Mouse (Mus musculus) embryonic facial prominence, embryonic 12.5 days (tissue): ENCODE measurements at regions not wholly inside any gene's neighbourhood (a gene's known extent, or its start where the extent isn't known, plus 50 kb on each side); places are given as distances from the start of the nearest gene placed in this dataset.

Source experiments
- ATAC-seq: fragments of 200-750 bp; cut with Nextera tagmentation; 2 replicates; pipeline ENCODE4 v1.8.0; 2017; ENCODE audit not compliant: insufficient number of reproducible peaks, insufficient read depth, low FRiP score, low TSS enrichment
- H3K27ac ChIP-seq: fragments of 300-500 bp; sonication (generic); 2 replicates; pipeline ENCODE4 v1.5.1; 2016; ENCODE audit warnings: mild to moderate bottlenecking
- H3K27me3 ChIP-seq: fragments of 300-500 bp; sonication (generic); 2 replicates; pipeline ENCODE4 v1.6.1; 2016; ENCODE audit warnings: mild to moderate bottlenecking, moderate library complexity
- H3K36me3 ChIP-seq: fragments of 300-500 bp; sonication (generic); 2 replicates; pipeline ENCODE4 v1.6.1; 2016; ENCODE audit warnings: mild to moderate bottlenecking
- H3K4me1 ChIP-seq: fragments of 300-500 bp; sonication (generic); 2 replicates; pipeline ENCODE4 v1.6.1; 2016
- H3K4me2 ChIP-seq: fragments of 300-500 bp; sonication (generic); replicated peaks from 2 replicates; pipeline ENCODE4 v1.6.1; 2016; ENCODE audit warnings: mild to moderate bottlenecking, moderate library complexity
- H3K4me3 ChIP-seq: fragments of 300-500 bp; sonication (generic); 2 replicates; pipeline ENCODE4 v1.5.1; 2016; ENCODE audit warnings: mild to moderate bottlenecking
- H3K9ac ChIP-seq: fragments of 300-500 bp; sonication (generic); 2 replicates; pipeline ENCODE4 v1.6.1; 2016; ENCODE audit warnings: mild to moderate bottlenecking, moderate library complexity
- H3K9me3 ChIP-seq: fragments of 300-500 bp; sonication (generic); 2 replicates; pipeline ENCODE4 v1.6.1; 2016; ENCODE audit warnings: mild to moderate bottlenecking, moderate library complexity
- WGBS: fragments of 180-500 bp; shearing (Covaris S2); methylation state at CpG from one replicate; pipeline ENCODE4 v1.1.7; 2016; 5-methylcytosine and 5-hydroxymethylcytosine counted together

DNA sequence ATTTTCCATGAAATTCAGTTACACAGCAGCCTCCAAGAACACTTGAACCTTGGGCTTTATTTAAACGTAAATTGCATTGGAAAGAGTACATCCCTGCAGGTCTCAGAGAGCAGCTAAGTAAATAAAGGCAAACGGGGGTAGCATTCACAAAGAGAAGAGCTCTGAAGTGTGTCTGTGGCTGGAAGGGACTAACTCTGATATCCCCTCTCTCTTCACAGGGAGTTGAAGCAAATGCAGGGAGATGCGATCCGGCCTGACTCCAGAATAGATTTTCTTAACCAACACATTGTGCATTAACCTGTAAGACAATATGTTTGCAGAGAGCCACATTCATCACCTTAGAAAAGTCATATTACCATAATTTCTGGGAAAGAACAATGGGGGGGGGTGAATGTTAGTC lies 199.7 kb upstream of the Nxpe4 start:
- no peak overlapping the region for H3K4me2 ChIP-seq
- H3K36me3 ChIP-seq: no peaks in the 10 kb centered on the region
- no peaks in the 10 kb centered on the region for H3K9me3 ChIP-seq
- no peak for ATAC-seq
- H3K9ac ChIP-seq: no peak overlapping the region
- 39% methylated on average over 4 of the region's 4 CpGs for WGBS
- H3K4me3 ChIP-seq: no peak overlapping the region
- no peak overlapping the region for H3K27ac ChIP-seq
- H3K27me3 ChIP-seq: no peaks in the 10 kb centered on the region
- H3K4me1 ChIP-seq: peaks cover 26% of the 10 kb centered on the region

DNA sequence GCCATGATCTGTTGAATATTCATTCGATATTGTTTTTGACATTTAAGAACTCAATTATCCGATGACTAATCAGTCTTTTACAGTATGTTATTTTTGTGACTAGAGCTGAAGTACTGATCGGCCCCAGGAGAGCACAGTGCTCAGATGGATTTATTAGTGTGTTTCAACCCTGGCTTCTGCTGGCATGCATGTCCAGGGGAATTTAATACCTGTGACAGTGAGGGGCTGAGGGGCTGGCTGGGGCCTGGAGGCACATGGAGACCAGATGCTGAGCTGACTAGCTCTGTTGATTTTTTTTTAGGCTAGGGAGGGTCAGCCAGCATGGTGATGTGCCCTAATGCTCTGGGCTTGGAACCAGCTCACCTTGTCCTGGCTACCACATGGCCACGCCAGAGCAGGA lies 199.2 kb upstream of the Nxpe4 start:
- no peak for ATAC-seq
- no peak overlapping the region for H3K27ac ChIP-seq
- H3K4me1 ChIP-seq: peaks cover 26% of the 10 kb centered on the region
- H3K4me2 ChIP-seq: no peak overlapping the region
- no peaks in the 10 kb centered on the region for H3K36me3 ChIP-seq
- 33% methylated on average over 4 of the region's 4 CpGs for WGBS
- no peaks in the 10 kb centered on the region for H3K27me3 ChIP-seq
- no peak overlapping the region for H3K9ac ChIP-seq
- no peaks in the 10 kb centered on the region for H3K9me3 ChIP-seq
- H3K4me3 ChIP-seq: no peak overlapping the region

DNA sequence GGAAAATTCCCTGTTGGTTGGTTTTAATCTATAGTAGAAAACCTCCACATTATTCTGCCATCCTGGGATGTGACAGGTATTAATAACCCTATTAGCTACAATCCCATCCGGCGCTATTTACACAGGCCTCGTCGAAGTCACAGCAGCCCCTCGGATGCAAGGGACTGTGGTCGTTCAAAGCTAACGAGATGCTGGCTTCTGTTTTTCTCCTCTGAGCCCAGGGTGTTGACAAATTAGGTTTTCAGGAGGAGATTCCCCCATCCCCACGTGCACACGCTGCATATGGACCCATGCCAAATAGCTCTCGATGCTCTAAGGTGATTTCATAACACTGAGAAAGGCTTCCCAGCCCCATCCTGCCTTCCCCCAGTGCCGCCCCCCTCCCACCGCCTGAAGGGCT lies 188.7 kb upstream of the Nxpe4 start:
- ATAC-seq: no peak
- H3K9ac ChIP-seq: no peak overlapping the region
- WGBS: 73% methylated on average over 12 of the region's 12 CpGs

DNA sequence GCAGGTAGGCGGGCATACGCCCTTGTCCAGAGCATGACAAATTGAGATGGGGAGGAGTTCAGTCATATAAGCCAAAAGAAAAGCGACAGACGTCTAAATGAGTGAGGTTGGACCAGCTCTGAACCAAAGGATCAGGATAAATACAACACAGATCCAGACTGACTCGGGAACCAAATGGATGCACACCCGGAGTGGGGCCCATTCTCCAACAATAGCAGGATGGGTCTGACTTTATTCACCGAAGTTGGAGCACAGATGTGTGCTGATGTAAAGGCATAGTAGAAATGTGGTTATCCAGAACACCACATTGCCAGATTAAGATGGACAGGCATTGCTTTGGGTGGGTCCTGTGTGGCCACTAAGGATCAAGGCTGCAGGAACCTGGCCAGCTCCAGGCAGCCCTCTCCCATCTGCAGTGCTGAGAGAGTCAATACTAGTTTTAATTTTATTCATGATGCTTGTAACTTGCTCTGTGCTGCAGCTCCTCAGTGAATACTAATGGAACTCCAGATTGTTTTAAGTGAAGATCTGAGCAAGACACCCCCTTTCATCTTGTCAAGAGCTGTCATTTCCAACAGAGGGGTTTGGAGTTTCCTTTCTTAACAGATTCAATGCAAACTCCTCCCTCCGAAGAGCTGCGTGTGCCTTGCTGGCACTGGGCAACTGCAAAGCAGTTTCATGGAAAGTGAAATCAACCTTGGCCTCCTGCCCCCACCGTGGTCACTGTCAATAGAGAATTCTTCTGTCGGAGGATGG lies 176.3 kb upstream of the Nxpe4 start:
- H3K4me3 ChIP-seq: no peak overlapping the region
- no peaks in the 10 kb centered on the region for H3K27me3 ChIP-seq
- H3K9me3 ChIP-seq: no peaks in the 10 kb centered on the region
- no peaks in the 10 kb centered on the region for H3K36me3 ChIP-seq
- ATAC-seq: no peak
- no peak overlapping the region for H3K4me2 ChIP-seq
- H3K9ac ChIP-seq: no peak overlapping the region
- 75% methylated on average over 11 of the region's 11 CpGs for WGBS
- no peak overlapping the region for H3K27ac ChIP-seq
- no peaks in the 10 kb centered on the region for H3K4me1 ChIP-seq

More for the DNA sequence above, 188.7 kb upstream of the Nxpe4 start:
- H3K4me3 ChIP-seq: no peak overlapping the region
- no peaks in the 10 kb centered on the region for H3K36me3 ChIP-seq
- H3K4me2 ChIP-seq: no peak overlapping the region
- H3K27me3 ChIP-seq: no peaks in the 10 kb centered on the region
- no peaks in the 10 kb centered on the region for H3K9me3 ChIP-seq
- no peaks in the 10 kb centered on the region for H3K4me1 ChIP-seq
- no peak overlapping the region for H3K27ac ChIP-seq

DNA sequence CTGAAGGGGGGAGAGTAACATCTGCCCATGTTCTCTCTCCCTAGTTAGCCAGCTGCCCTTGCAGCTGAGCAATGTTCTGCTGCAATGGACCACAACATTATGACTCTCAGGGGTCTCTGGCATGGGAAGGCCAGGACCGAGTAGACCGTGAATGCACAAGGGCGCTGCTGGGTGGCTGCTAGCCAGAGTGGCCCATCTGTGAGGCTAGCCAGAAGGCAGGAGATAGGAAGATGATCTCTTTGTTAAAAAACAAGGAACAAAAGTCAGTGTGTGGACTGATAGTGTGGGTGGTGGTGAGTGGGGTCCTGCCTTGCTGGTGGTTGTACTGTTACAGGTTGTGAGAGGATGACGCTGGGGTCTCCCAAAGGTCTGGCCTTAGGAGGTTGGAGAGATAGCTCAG lies 174.6 kb upstream of the Nxpe4 start:
- no peaks in the 10 kb centered on the region for H3K36me3 ChIP-seq
- no peak overlapping the region for H3K4me2 ChIP-seq
- no peak overlapping the region for H3K4me3 ChIP-seq
- no peaks in the 10 kb centered on the region for H3K27me3 ChIP-seq
- H3K9me3 ChIP-seq: no peaks in the 10 kb centered on the region
- H3K9ac ChIP-seq: no peak overlapping the region
- no peak for ATAC-seq
- no peaks in the 10 kb centered on the region for H3K4me1 ChIP-seq
- WGBS: 91% methylated on average over 4 of the region's 4 CpGs
- H3K27ac ChIP-seq: no peak overlapping the region

DNA sequence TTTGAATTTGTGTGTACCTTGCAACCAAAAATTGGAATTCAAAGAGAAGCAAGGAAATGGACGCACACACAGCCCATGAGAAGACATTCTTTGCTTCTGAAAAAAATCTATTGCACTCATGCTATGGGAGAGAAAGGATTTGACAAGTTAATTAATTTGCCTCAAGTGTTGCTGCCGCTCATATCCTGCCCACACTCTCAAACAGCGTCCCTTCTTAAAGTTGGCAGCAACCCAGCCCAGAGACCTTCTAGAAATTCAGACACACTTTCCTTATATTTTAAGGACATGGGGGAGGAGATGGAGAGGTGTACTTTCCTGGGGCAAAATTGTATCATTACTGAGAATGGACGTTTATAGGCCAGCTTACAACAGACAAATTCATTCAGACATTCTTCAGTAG lies 167.2 kb upstream of the Nxpe4 start:
- no peak overlapping the region for H3K27ac ChIP-seq
- H3K9ac ChIP-seq: no peak overlapping the region
- H3K27me3 ChIP-seq: no peaks in the 10 kb centered on the region
- no peak for ATAC-seq
- 70% methylated on average over 4 of the region's 4 CpGs for WGBS
- H3K4me3 ChIP-seq: no peak overlapping the region
- no peak overlapping the region for H3K4me2 ChIP-seq
- H3K9me3 ChIP-seq: no peaks in the 10 kb centered on the region
- no peaks in the 10 kb centered on the region for H3K36me3 ChIP-seq
- H3K4me1 ChIP-seq: no peaks in the 10 kb centered on the region

DNA sequence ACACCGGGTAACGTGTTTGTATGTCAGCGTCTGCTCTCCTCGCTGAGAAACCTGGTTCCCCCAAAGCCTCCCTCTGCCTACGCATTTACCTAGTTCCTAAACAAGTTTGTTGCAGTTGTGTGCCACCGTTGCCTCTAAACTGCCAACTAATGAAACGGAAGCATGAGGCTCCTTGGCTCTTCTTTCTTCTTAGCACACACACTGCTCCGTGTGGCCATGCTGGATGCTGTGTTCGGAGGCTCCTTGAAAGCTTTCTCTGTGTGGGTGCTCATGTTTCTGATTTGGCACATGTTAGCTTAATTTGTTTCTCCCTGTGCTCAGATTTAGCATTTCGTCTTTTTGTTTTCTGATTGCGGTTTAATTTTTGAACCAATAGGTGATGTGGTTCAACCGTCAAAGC lies 162.2 kb upstream of the Nxpe4 start:
- Histone ChIP-seq H3K36me3 (no peaks in the 10 kb centered on the region), H3K4me1 (0 out of 2 replicates have a peak, but pooled peaks cover 2% of the 10 kb centered on the region), H3K4me3 (no peak overlapping the region), H3K9me3 (no peaks in the 10 kb centered on the region), H3K9ac (no peak overlapping the region), H3K27ac (no peak overlapping the region), H3K27me3 (no peaks in the 10 kb centered on the region), H3K4me2 (no peak overlapping the region)
- ATAC-seq: no peak
- WGBS: 80% methylated on average over 12 of the region's 12 CpGs

DNA sequence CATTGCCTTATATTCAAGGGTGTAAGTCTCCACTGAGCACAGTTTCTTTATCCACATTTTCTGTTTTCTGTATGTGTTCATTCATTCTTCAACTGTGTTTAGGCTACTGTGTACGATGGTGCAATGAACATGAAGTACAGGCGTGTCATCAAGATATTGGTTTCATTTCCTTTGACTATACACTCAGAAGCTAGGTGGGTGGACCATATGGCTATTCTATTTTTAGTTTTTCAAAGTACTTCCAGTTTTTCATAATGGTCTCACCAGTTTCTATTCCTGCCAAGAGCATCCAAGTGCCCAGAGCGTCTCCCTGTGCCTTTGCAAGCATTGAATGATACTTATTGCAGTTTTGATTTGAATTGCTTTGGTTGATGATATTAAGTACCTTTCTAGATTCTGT lies 132.8 kb upstream of the Nxpe4 start:
- H3K4me2 ChIP-seq: no peak overlapping the region
- no peak overlapping the region for H3K27ac ChIP-seq
- no peak overlapping the region for H3K9ac ChIP-seq
- no peaks in the 10 kb centered on the region for H3K27me3 ChIP-seq
- no peak overlapping the region for H3K4me3 ChIP-seq
- WGBS: 87% methylated on average over 3 of the region's 3 CpGs
- no peak for ATAC-seq
- H3K9me3 ChIP-seq: no peaks in the 10 kb centered on the region
- H3K36me3 ChIP-seq: no peaks in the 10 kb centered on the region
- H3K4me1 ChIP-seq: no peaks in the 10 kb centered on the region

DNA sequence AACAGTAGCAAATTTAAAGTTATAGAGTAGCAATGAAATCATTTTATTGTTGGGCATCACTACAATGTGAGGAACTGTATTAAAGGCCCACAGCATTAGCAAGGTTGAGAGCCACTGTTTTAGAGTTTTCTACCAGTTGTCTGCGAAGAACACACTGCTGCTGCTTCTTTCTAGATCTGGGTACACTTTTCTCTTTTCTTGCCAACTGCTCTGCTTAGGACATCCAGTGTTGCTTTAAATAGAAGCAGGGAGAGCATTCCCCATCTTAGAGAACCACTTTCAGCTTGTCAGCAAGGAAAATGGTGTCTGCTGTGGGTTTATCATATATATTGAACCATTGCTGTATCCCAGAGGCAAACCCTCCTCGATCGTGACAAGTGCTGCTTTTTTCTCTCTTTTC lies 131.0 kb upstream of the Nxpe4 start:
- WGBS: 85% methylated on average over 3 of the region's 3 CpGs
- ATAC-seq: no peak

DNA sequence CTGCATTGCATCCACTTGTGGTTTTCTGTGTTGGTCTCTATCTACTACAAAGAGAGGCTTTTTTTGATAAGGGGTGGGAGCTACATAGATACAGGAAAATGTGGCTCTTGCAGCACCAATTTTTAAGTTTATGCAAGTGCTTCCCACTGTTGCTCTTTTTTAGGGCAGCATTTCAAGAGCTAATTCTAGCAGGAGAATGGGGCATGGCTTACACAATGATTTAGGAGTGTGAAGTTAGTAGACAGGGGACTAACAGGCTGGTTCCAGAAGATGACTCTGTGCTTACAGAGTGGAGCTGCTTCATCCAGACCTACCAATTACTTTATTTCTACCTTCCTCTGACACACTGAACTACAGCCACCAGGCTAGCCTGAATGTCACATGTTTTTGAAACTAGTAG lies 125.9 kb upstream of the Nxpe4 start:
- Histone ChIP-seq H3K9ac (no peak overlapping the region), H3K27me3 (no peaks in the 10 kb centered on the region), H3K36me3 (no peaks in the 10 kb centered on the region), H3K4me2 (no peak overlapping the region), H3K27ac (no peak overlapping the region), H3K9me3 (no peaks in the 10 kb centered on the region), H3K4me1 (no peaks in the 10 kb centered on the region), H3K4me3 (no peak overlapping the region)
- no peak for ATAC-seq

More for the DNA sequence above, 131.0 kb upstream of the Nxpe4 start:
- no peaks in the 10 kb centered on the region for H3K36me3 ChIP-seq
- no peak overlapping the region for H3K27ac ChIP-seq
- no peaks in the 10 kb centered on the region for H3K27me3 ChIP-seq
- no peak overlapping the region for H3K9ac ChIP-seq
- H3K4me1 ChIP-seq: no peaks in the 10 kb centered on the region
- no peak overlapping the region for H3K4me3 ChIP-seq
- H3K4me2 ChIP-seq: no peak overlapping the region
- H3K9me3 ChIP-seq: no peaks in the 10 kb centered on the region

DNA sequence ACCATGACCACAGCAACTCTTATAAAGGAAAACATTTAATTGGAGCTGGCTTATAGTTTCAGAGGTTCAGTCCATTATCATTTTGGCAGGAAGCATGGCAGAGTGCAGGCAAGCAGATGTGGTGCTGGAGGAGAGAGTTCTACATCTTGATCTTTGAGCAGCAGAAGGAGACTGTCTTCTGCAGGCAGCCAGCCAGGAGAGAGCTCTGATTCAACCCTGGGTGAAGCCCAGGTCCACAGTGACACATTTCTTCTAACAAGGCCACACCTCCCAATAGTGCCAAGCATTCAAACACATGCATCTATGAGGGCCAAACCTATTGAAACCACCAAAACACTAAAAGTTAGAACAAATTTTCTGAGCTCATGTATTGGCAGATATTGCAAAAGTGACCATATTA lies 117.0 kb upstream of the Nxpe4 start:
- no peaks in the 10 kb centered on the region for H3K9me3 ChIP-seq
- H3K4me2 ChIP-seq: no peak overlapping the region
- H3K27ac ChIP-seq: no peak overlapping the region
- no peaks in the 10 kb centered on the region for H3K4me1 ChIP-seq
- no peaks in the 10 kb centered on the region for H3K36me3 ChIP-seq
- H3K9ac ChIP-seq: no peak overlapping the region
- H3K4me3 ChIP-seq: no peak overlapping the region
- ATAC-seq: no peak
- H3K27me3 ChIP-seq: no peaks in the 10 kb centered on the region

DNA sequence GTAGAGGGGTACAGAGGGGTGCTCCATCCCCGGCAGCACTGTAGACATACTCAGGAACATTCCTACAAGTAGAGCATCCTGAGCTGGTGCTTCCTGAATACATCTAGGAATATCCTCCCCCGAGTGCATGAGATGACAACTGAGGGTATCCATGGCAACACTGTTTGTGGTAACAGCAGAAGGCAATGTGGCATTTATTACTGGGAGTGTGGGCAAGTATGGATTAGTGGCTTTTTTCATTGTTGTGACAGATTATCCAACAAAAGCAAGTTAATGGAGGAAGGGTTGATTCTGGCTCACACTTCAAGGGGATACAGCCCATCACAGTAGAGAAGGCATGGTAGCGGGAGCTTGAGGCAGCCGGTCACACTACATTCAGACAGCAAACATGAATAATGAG lies 114.0 kb upstream of the Nxpe4 start:
- no peak overlapping the region for H3K27ac ChIP-seq
- no peak overlapping the region for H3K4me3 ChIP-seq
- no peaks in the 10 kb centered on the region for H3K9me3 ChIP-seq
- H3K4me2 ChIP-seq: no peak overlapping the region
- H3K4me1 ChIP-seq: no peaks in the 10 kb centered on the region
- no peak for ATAC-seq
- H3K27me3 ChIP-seq: no peaks in the 10 kb centered on the region
- no peaks in the 10 kb centered on the region for H3K36me3 ChIP-seq
- no peak overlapping the region for H3K9ac ChIP-seq
- WGBS: 70% methylated on average over 4 of the region's 4 CpGs

DNA sequence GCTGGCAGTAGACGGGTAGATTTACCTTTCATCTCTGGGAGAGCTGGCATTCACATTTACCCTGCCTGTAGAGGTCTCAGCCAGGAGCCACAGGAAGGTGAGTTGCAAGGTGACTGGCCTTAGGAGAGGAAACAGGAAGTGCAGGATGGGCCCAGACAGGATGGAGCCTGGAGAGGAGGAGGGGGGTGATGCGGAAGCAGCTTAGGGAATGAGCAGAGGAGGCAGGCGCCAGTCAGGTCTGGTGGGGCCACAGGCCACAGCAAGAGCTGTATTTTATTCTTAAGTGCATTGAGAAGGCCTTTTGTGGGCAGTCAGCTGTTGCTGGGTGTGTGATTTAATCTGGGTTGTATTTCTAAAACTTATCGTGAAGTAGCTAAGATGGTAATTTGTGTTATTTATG lies 108.2 kb upstream of the Nxpe4 start:
- no peak overlapping the region for H3K4me2 ChIP-seq
- WGBS: 61% methylated on average over 4 of the region's 4 CpGs

More for the DNA sequence above, 108.2 kb upstream of the Nxpe4 start:
- no peak overlapping the region for H3K4me3 ChIP-seq
- H3K9ac ChIP-seq: no peak overlapping the region
- no peaks in the 10 kb centered on the region for H3K36me3 ChIP-seq
- no peak for ATAC-seq
- no peak overlapping the region for H3K27ac ChIP-seq
- 0 out of 2 replicates have a peak, but pooled peaks cover 3% of the 10 kb centered on the region for H3K4me1 ChIP-seq
- H3K9me3 ChIP-seq: no peaks in the 10 kb centered on the region
- H3K27me3 ChIP-seq: no peaks in the 10 kb centered on the region
